Mouse (Mus musculus): ENCODE measurements around the gene Stac2. TPM values are rescaled to one million over a fixed set of nuclear protein-coding genes. Genes with fewer than 3 reads are reported as not detected.

Stac2 gene
- polyA plus RNA-seq, 1 experiment from 2014 or later: 0.59 TPM

DNA sequence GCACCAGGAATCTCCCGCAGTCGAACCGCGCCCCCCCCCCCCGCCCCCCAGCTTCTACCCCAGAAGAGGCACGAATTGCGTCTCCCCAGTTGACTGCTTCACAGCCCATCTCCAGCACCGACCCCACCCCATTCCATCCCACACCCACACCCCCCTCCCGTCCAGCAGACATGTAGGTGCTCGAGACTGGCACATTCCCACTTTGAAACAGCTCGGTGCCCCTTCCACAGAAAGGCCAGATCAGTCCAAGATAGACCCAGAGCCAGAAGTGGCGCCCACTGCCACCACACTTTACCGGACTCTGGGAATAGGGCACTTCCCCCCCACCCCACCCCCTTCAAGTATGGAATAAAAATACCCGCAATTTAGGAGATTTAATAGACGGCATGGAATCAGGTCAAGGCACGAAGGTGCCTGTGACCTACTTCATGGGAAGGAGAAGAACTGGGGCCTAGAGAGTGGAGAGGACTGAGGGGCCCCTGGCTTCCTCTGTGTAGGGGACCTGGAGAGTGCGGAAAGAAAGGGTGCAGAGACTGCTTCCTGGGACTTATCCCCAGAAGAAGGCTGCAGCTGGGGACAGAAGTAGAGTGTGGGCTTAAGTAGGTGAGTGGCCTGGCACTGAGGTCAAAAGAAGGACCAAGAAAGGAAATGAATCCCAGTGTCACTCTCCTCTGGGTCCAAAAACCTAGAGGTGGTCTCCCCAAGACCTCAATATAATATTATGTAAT lies 66.4 kb downstream of the Stac2 start:
- H3K36me3 ChIP-seq (ENCODE audit: control insufficient read depth, insufficient read depth, low read length): no peaks in the 10 kb centered on the region
- 23% methylated on average over 14 of the region's 17 CpGs for WGBS
- peaks cover 26% of the 10 kb centered on the region for H3K27me3 ChIP-seq (ENCODE audit: control insufficient read depth, insufficient read depth, low read length)
- H3K9me3 ChIP-seq (ENCODE audit: control insufficient read depth, low read length): no peaks in the 10 kb centered on the region
- ATAC-seq (ENCODE audit: insufficient number of reproducible peaks, insufficient read depth, low FRiP score, low read depth): no peak
- H3K9ac ChIP-seq (ENCODE audit: low read length): peak overlapping the region; percentile 57; the same call in 1 of the 2 replicates
- H3K4me2 ChIP-seq (ENCODE audit: low read length): peak overlapping the region; percentile 92
- no peak overlapping the region for H3K27ac ChIP-seq (replicated peaks in 1 of 2; ENCODE audit: control insufficient read depth in 1 of 2, insufficient read depth in 1 of 2, low read depth in 2 of 2, low read length in 2 of 2)
- peak overlapping the region; percentile 42 to 95 for H3K4me3 ChIP-seq (ENCODE audit: control insufficient read depth in 1 of 2, insufficient read depth in 1 of 2, low read depth in 1 of 2, low read length in 2 of 2)
- H3K4me1 ChIP-seq (ENCODE audit: control insufficient read depth in 2 of 2, insufficient read depth in 2 of 2, low read length in 2 of 2): peaks cover 9 to 22% of the 10 kb centered on the region in 2 experiments; a peak in 3 of 4 replicates

Small RNAs within 50 kb of the gene (microRNA-seq; reads per million reads assigned to microRNA genes)
- not detected for gene Gm27597

Other genes starting within 250 kb of the Stac2 start
- 4.2 and 5.5 TPM in 2 replicates for gene B230217C12Rik, start 212.7 kb downstream of the Stac2 start, polyA plus RNA-seq (2014; fragmentation: Nextera tagmentation; extraction: Ambion mirVana)
- gene Fbxo47, start 169.3 kb downstream of the Stac2 start, polyA plus RNA-seq (2014; fragmentation: Nextera tagmentation; extraction: Ambion mirVana): 1.2 and 1.5 TPM in 2 replicates
- gene Plxdc1, start 67.0 kb downstream of the Stac2 start, polyA plus RNA-seq (2014; fragmentation: Nextera tagmentation; extraction: Ambion mirVana): 0.43 and 0.66 TPM in 2 replicates
- 3.2 and 4.0 TPM in 2 replicates for gene Arl5c, start 57.3 kb downstream of the Stac2 start, polyA plus RNA-seq (2014; fragmentation: Nextera tagmentation; extraction: Ambion mirVana)
- gene Cacnb1, start 30.4 kb downstream of the Stac2 start, polyA plus RNA-seq (2014; fragmentation: Nextera tagmentation; extraction: Ambion mirVana): 7.1 and 7.9 TPM in 2 replicates
- gene Rpl19, start 26.8 kb downstream of the Stac2 start, polyA plus RNA-seq (2014; fragmentation: Nextera tagmentation; extraction: Ambion mirVana): 721 and 767 TPM in 2 replicates
- 14.9 and 17.7 TPM in 2 replicates for gene Fbxl20, start 96.9 kb upstream of the Stac2 start, polyA plus RNA-seq (2014; fragmentation: Nextera tagmentation; extraction: Ambion mirVana)
- gene Med1, start 139.8 kb upstream of the Stac2 start, polyA plus RNA-seq (2014; fragmentation: Nextera tagmentation; extraction: Ambion mirVana): 40.2 TPM in 2 replicates
- 9.8 and 9.9 TPM in 2 replicates for gene Cdk12, start 149.6 kb upstream of the Stac2 start, polyA plus RNA-seq (2014; fragmentation: Nextera tagmentation; extraction: Ambion mirVana)

All from heart, embryonic 14.5 days (tissue).